Mouse (Mus musculus) embryo, embryonic 10 days (tissue): ENCODE measurements at regions not wholly inside any gene's neighbourhood (a gene's known extent, or its start where the extent isn't known, plus 50 kb on each side); places are given as distances from the start of the nearest gene placed in this dataset.
"Not testable (repeated sequence)": the region's sequence is repeated elsewhere in the genome, so short reads cannot be mapped to it uniquely, and the experiment has no call there.

Experiments used
- DNase-seq: peaks from one replicate; pipeline ENCODE4 v3.0.0-alpha.2; 2015; ENCODE audit warnings: low spot score

- DNase-seq: peak; percentile 13
Observed at GRCm38 (mm10) chr11:22420003-22420723, 78.1 kb upstream of the Ehbp1 start.

- no peak for DNase-seq
Observed at GRCm38 (mm10) chr11:22421762-22422161, 79.7 kb upstream of the Ehbp1 start.

GRCm38 (mm10) chr11:22437140-22437850 lies 74.6 kb upstream of the Tmem17 start:
- peak; percentile 68 for DNase-seq

GRCm38 (mm10) chr11:22437851-22438215 lies 74.1 kb upstream of the Tmem17 start:
- DNase-seq: no peak

- DNase-seq: no peak
Observed at GRCm38 (mm10) chr11:22438441-22439066, 73.3 kb upstream of the Tmem17 start.

- DNase-seq: no peak
Observed at GRCm38 (mm10) chr11:22440521-22440920, 71.4 kb upstream of the Tmem17 start.

- DNase-seq: no peak
Observed at GRCm38 (mm10) chr11:22453161-22453560, 58.7 kb upstream of the Tmem17 start.

- no peak for DNase-seq
Observed at GRCm38 (mm10) chr11:22456286-22456685, 55.6 kb upstream of the Tmem17 start.

- no peak for DNase-seq
Observed at GRCm38 (mm10) chr11:22457220-22457619, 54.7 kb upstream of the Tmem17 start.

- DNase-seq: no peak
Observed at GRCm38 (mm10) chr11:22458951-22459703, 52.8 kb upstream of the Tmem17 start.

GRCm38 (mm10) chr11:22461019-22461735 lies 50.7 kb upstream of the Tmem17 start:
- not testable (repeated sequence) for DNase-seq
